Mouse (Mus musculus) MEL (cell line): ENCODE measurements around the gene Krt34.

Experiments
- CTCF ChIP-seq, 3 experiments: IDR thresholded peaks in 2 of 3; conservative IDR thresholded peaks in 1 of 3; 2 replicates each; pipeline ENCODE4 v1.5.1; 2011 to 2012; ENCODE audit warnings: low read length in 3 of 3, low read depth in 2 of 3, mild to moderate bottlenecking in 2 of 3, improper control_type of control experiment in 1 of 3, inconsistent platforms in 1 of 3, mixed read lengths in 1 of 3, moderate library complexity in 1 of 3; ENCODE audit not compliant: control insufficient read depth in 1 of 3, insufficient read depth in 1 of 3, poor library complexity in 1 of 3, severe bottlenecking in 1 of 3
- MAZ ChIP-seq: IDR thresholded peaks from 2 replicates; pipeline ENCODE4 v1.6.1; 2012; ENCODE audit warnings: low read depth, mild to moderate bottlenecking, inconsistent platforms, low read length, improper control_type of control experiment
- POLR2A ChIP-seq, 2 experiments: IDR thresholded peaks; 2 replicates each; pipeline ENCODE4 v1.6.1; 2011 to 2012; ENCODE audit warnings: low read length in 2 of 2, mild to moderate bottlenecking in 2 of 2, control low read depth in 1 of 2, improper control_type of control experiment in 1 of 2, low read depth in 1 of 2, moderate library complexity in 1 of 2; ENCODE audit not compliant: control insufficient read depth in 1 of 2, insufficient read depth in 1 of 2, poor library complexity in 1 of 2
- POLR2AphosphoS2 ChIP-seq: IDR thresholded peaks from 2 replicates; pipeline ENCODE4 v1.6.1; 2011; ENCODE audit warnings: low read length, improper control_type of control experiment
- USF2 ChIP-seq, 2 experiments: IDR thresholded peaks; 2 replicates each; pipeline ENCODE4 v1.6.1; 2011 to 2012; ENCODE audit warnings: improper control_type of control experiment in 2 of 2, low read length in 2 of 2, borderline replicate concordance in 1 of 2, inconsistent platforms in 1 of 2, low read depth in 1 of 2, mild to moderate bottlenecking in 1 of 2; ENCODE audit not compliant: insufficient read depth in 1 of 2

DNA sequence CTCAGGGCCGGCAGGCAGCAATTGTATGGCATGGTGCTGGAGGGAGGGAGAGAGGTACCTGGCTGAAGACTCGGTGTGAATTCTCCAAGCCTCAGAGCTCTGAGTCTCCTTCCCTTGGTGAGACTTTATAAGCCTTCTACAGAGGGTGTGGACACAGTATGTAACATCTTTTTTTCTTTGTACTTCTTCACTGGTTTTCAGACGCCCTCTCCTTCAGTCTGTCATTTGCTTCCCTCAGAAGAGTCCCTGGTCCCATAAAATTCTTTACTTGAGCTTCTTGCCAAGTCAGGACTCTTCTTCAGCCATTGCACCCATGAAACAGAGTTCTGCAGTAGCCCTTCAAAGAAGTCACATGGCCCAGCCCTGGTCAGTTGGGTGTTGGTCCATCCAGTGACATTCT, 9.1 kb upstream of the Krt34 start, which contains the start of gene Krt31:
- no peak for TF ChIP-seq POLR2AphosphoS2
- no peak for TF ChIP-seq USF2 (IDR thresholded peaks at IDR 0.05; ENCODE audit: borderline replicate concordance in 1 of 2, insufficient read depth in 1 of 2, low read depth in 1 of 2, low read length in 2 of 2)
- TF ChIP-seq CTCF (IDR thresholded peaks at IDR 0.05 in 2 of 3, conservative IDR thresholded peaks at IDR 0.05 in 1 of 3; ENCODE audit: control insufficient read depth in 1 of 3, insufficient read depth in 1 of 3, low read depth in 2 of 3, low read length in 3 of 3, poor library complexity in 1 of 3, severe bottlenecking in 1 of 3), result no peak
- TF ChIP-seq POLR2A (IDR thresholded peaks at IDR 0.05; ENCODE audit: control insufficient read depth in 1 of 2, insufficient read depth in 1 of 2, low read depth in 1 of 2, low read length in 2 of 2, poor library complexity in 1 of 2), result no peak
- no peak for TF ChIP-seq MAZ
